Comparison of ENCODE assay signal across 1 mouse cellular context in the genomic region with DNA sequence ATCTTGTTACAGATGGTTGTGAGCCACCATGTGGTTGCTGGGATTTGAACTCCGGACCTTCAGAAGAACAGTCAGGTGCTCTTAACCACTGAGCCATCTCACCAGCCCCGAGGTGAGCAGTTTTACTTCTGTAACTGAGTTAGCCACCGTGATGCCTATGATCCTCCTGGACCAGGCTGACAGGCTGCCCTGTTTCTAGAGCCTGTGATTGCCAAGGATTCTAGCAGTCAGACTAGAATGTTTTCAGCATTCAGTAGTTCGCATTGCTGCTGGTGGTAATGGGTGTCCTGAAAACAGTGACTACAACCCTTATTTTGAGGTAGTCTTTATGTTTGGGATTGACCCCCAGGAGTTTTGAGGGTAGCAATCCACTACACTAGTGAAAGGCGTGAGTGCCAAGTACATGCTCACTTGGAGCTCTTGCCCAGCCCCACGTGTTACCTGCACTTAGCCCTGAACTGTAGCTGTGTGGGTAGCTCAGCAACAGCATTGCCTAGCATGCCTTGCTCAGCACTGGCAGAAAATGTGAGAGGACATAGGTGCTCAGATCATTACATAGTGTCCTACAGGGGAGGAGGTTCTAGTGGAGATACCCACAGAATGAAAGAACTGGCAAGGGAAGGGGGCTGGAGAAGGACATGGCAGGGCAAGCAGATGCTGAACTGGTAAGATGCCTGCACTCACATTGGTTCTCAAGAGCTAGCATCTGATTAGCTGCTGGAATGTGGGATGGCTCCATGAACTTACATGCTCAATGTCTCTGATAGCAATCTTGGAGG.
TF ChIP-seq lines count a peak whose summit lies in the region.

No protein-coding gene starts in this region.

TF ChIP-seq in CH12.LX, 34 proteins besides CTCF, POLR2A, EP300 and RAD21 (continued from another document):
- TF ChIP-seq JUND (conservative IDR thresholded peaks at IDR 0.05; ENCODE audit: low read depth, low read length) (no peak), SIN3A (IDR thresholded peaks at IDR 0.05; ENCODE audit: low read length) (no peak), MAX (IDR thresholded peaks at IDR 0.05; ENCODE audit: low read length) (no peak), USF2 (conservative IDR thresholded peaks at IDR 0.05; ENCODE audit: low read depth, low read length) (no peak), ZMIZ1 (IDR thresholded peaks at IDR 0.05; ENCODE audit: low read depth, low read length) (no peak), ZNF384 (IDR thresholded peaks at IDR 0.05; ENCODE audit: low read depth, low read length) (no peak), NELFE (IDR thresholded peaks at IDR 0.05; ENCODE audit: low read depth, low read length) (no peak), ZKSCAN1 (IDR thresholded peaks at IDR 0.05; ENCODE audit: borderline replicate concordance, low read depth, low read length) (no peak), USF1 (IDR thresholded peaks at IDR 0.05; ENCODE audit: low read depth, low read length) (no peak), JUN (IDR thresholded peaks at IDR 0.05; ENCODE audit: insufficient read depth, low read depth, low read length) (no peak), ELF1 (IDR thresholded peaks at IDR 0.05; ENCODE audit: low read depth, low read length) (no peak)
